Mouse (Mus musculus) MEL (cell line): ENCODE measurements around the gene Msl2.

ENCODE experiments used
- CTCF ChIP-seq, 3 experiments: IDR thresholded peaks in 2 of 3; conservative IDR thresholded peaks in 1 of 3; 2 replicates each; pipeline ENCODE4 v1.5.1; 2011 to 2012; ENCODE audit warnings: low read length in 3 of 3, low read depth in 2 of 3, mild to moderate bottlenecking in 2 of 3, improper control_type of control experiment in 1 of 3, inconsistent platforms in 1 of 3, mixed read lengths in 1 of 3, moderate library complexity in 1 of 3; ENCODE audit not compliant: control insufficient read depth in 1 of 3, insufficient read depth in 1 of 3, poor library complexity in 1 of 3, severe bottlenecking in 1 of 3
- EP300 ChIP-seq, 2 experiments: IDR thresholded peaks; 2 replicates each; pipeline ENCODE4 v1.6.1; 2011; ENCODE audit warnings: improper control_type of control experiment in 2 of 2, low read length in 2 of 2, low read depth in 1 of 2, mild to moderate bottlenecking in 1 of 2
- GABPA ChIP-seq: IDR thresholded peaks from 2 replicates; pipeline ENCODE4 v1.6.1; 2012; ENCODE audit warnings: low read depth, mild to moderate bottlenecking, inconsistent platforms, low read length, improper control_type of control experiment, moderate library complexity
- JUND ChIP-seq: IDR thresholded peaks from 2 replicates; pipeline ENCODE4 v1.6.1; 2011; ENCODE audit warnings: low read depth, mild to moderate bottlenecking, improper control_type of control experiment, low read length
- MAX ChIP-seq: IDR thresholded peaks from 2 replicates; pipeline ENCODE4 v1.6.1; 2011; ENCODE audit warnings: low read length, improper control_type of control experiment
- MEF2A ChIP-seq: IDR thresholded peaks from 2 replicates; pipeline ENCODE4 v1.6.1; 2014; ENCODE audit warnings: low read depth, mild to moderate bottlenecking, inconsistent platforms, low read length, improper control_type of control experiment; ENCODE audit not compliant: poor library complexity, insufficient replicate concordance, severe bottlenecking; ENCODE audit errors: extremely low read depth
- MYB ChIP-seq: IDR thresholded peaks from 2 replicates; pipeline ENCODE4 v1.6.1; 2011; ENCODE audit warnings: mild to moderate bottlenecking, low read depth, low read length, improper control_type of control experiment
- POLR2A ChIP-seq, 2 experiments: IDR thresholded peaks; 2 replicates each; pipeline ENCODE4 v1.6.1; 2011 to 2012; ENCODE audit warnings: low read length in 2 of 2, mild to moderate bottlenecking in 2 of 2, control low read depth in 1 of 2, improper control_type of control experiment in 1 of 2, low read depth in 1 of 2, moderate library complexity in 1 of 2; ENCODE audit not compliant: control insufficient read depth in 1 of 2, insufficient read depth in 1 of 2, poor library complexity in 1 of 2
- POLR2AphosphoS2 ChIP-seq: IDR thresholded peaks from 2 replicates; pipeline ENCODE4 v1.6.1; 2011; ENCODE audit warnings: low read length, improper control_type of control experiment
- POLR2AphosphoS5 ChIP-seq: IDR thresholded peaks from 2 replicates; pipeline ENCODE4 v1.6.1; 2012; ENCODE audit warnings: low read depth, borderline replicate concordance, mild to moderate bottlenecking, inconsistent platforms, low read length, moderate library complexity, mixed read lengths
- SMC3 ChIP-seq: IDR thresholded peaks from 2 replicates; pipeline ENCODE4 v1.6.1; 2011; ENCODE audit warnings: low read depth, low read length, improper control_type of control experiment
- TCF12 ChIP-seq: IDR thresholded peaks from 2 replicates; pipeline ENCODE4 v1.6.1; 2014; ENCODE audit warnings: low read depth, mild to moderate bottlenecking, inconsistent platforms, low read length, improper control_type of control experiment, moderate library complexity

DNA sequence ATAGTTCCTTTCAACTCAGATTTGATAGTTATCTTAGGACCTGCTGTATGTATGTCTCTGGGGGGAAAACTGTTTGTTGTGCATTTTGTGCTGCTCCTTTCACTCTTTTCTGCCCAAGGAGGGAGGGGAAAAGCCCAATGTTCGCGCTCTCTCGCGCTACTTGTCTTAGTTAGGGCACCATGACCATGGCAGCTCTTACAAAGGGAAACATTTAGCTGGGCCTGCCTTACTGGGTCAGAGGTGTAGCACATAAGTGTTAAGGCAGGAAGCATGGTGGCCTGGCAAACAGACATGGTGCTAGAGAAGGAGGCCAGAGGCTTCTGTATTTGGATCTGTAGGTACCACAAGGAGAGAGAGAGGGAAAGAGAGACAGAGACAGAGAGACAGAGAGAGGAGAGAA, 4.7 kb downstream of the Msl2 start:
- TF ChIP-seq TCF12: no peak
- no peak for TF ChIP-seq POLR2AphosphoS5
- TF ChIP-seq CTCF (IDR thresholded peaks at IDR 0.05 in 2 of 3, conservative IDR thresholded peaks at IDR 0.05 in 1 of 3; ENCODE audit: control insufficient read depth in 1 of 3, insufficient read depth in 1 of 3, low read depth in 2 of 3, low read length in 3 of 3, poor library complexity in 1 of 3, severe bottlenecking in 1 of 3): no peak
- no peak for TF ChIP-seq MAX
- TF ChIP-seq SMC3: no peak
- TF ChIP-seq EP300 (IDR thresholded peaks at IDR 0.05; ENCODE audit: low read depth in 1 of 2, low read length in 2 of 2): no peak
- no peak for TF ChIP-seq GABPA
- TF ChIP-seq MYB: no peak
- no peak for TF ChIP-seq JUND
- TF ChIP-seq POLR2AphosphoS2: no peak
- no peak for TF ChIP-seq MEF2A
- no peak for TF ChIP-seq POLR2A (IDR thresholded peaks at IDR 0.05; ENCODE audit: control insufficient read depth in 1 of 2, insufficient read depth in 1 of 2, low read depth in 1 of 2, low read length in 2 of 2, poor library complexity in 1 of 2)
